Mouse (Mus musculus) kidney, embryonic 14.5 days (tissue): ENCODE data around the gene Cavin1. TPM values are rescaled to one million over a fixed set of nuclear protein-coding genes. Genes with fewer than 3 reads are reported as not detected.

ENCODE experiments used
- ATAC-seq: fragments of 200-750 bp; cut with Nextera tagmentation; 2 replicates; pipeline ENCODE4 v1.8.0; 2017; ENCODE audit warnings: moderate number of reproducible peaks, mild to moderate bottlenecking, moderate TSS enrichment, moderate library complexity; ENCODE audit not compliant: low FRiP score, low TSS enrichment
- H3K27ac ChIP-seq: fragments of 300-500 bp; sonication (generic); 2 replicates; pipeline ENCODE4 v1.5.1; 2014; ENCODE audit warnings: low read depth, mild to moderate bottlenecking, low read length, moderate library complexity, mixed read lengths
- H3K27me3 ChIP-seq: fragments of 300-500 bp; sonication (generic); 2 replicates; pipeline ENCODE4 v1.6.1; 2014; ENCODE audit warnings: mild to moderate bottlenecking, low read length; ENCODE audit not compliant: control insufficient read depth, insufficient read depth
- H3K36me3 ChIP-seq: fragments of 300-500 bp; sonication (generic); 2 replicates; pipeline ENCODE4 v1.6.1; 2014; ENCODE audit warnings: low read length, mixed read lengths; ENCODE audit not compliant: control insufficient read depth, insufficient read depth
- H3K4me1 ChIP-seq: fragments of 300-500 bp; sonication (generic); 2 replicates; pipeline ENCODE4 v1.6.1; 2014; ENCODE audit warnings: low read length, mixed read lengths; ENCODE audit not compliant: control insufficient read depth, insufficient read depth
- H3K4me2 ChIP-seq: fragments of 300-500 bp; sonication (generic); replicated peaks from 2 replicates; pipeline ENCODE4 v1.6.1; 2014; ENCODE audit warnings: low read depth, mild to moderate bottlenecking, low read length
- H3K4me3 ChIP-seq: fragments of 300-500 bp; sonication (generic); 2 replicates; pipeline ENCODE4 v1.5.1; 2014; ENCODE audit warnings: mild to moderate bottlenecking, low read length
- H3K9ac ChIP-seq: fragments of 300-500 bp; sonication (generic); 2 replicates; pipeline ENCODE4 v1.6.1; 2014; ENCODE audit warnings: low read depth, mild to moderate bottlenecking, low read length, moderate library complexity
- H3K9me3 ChIP-seq: fragments of 300-500 bp; sonication (generic); 2 replicates; pipeline ENCODE4 v1.6.1; 2016; ENCODE audit warnings: low read length; ENCODE audit not compliant: control insufficient read depth
- WGBS: fragments of 180-500 bp; shearing (Covaris S2); extraction: QIAGEN DNeasy Blood & Tissue Kit; methylation state at CpG from one replicate; pipeline ENCODE4 v1.1.7; 2014; 5-methylcytosine and 5-hydroxymethylcytosine counted together
- polyA plus RNA-seq: library from polyadenylated mRNA; unstranded; fragments of >200 nt; fragmentation: Nextera tagmentation; extraction: Ambion mirVana; gene quantifications from 2 replicates; pipeline ENCODE4 v1.2.1, GENCODE M21; 2014

Gene Cavin1
- polyA plus RNA-seq, 1 experiment from 2014 or later = 40.7 TPM

DNA sequence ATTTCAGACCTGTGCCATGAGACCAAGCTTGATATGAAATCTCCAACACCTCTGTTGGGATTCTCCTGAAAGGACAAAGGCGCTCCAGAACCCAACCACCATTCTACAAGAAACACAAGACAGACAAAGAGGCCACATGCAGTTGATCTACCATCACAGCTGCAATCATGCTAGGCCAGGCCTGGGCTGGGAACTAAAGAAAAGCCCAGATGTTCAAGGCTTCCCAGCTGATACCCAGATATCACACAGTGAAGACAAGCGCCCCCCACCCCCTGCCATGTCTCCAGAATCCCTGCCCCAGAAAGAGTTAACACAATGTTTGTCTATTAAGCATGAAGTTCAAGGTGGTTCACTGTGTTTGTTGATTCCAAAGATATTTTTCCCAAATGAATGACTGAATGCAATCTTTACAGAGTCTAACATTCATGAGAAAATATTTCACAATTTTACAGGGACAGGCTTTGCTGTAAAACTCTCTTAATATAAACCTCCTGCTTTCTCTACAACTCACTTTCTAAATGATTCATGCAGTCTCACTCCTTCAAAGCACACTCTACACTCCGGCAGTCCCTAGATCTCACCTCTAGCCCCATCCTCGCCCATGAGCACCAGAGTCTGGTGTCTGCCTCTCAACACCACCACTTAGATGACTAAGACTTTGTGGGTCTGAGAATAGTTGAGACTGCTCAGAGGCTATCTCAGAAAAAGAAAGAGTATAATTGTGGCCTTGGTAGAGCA lies 49.6 kb downstream of the Cavin1 start:
- no peak overlapping the region for H3K4me2 ChIP-seq
- H3K27ac ChIP-seq = no peak overlapping the region
- H3K4me1 ChIP-seq = no peaks in the 10 kb centered on the region
- H3K36me3 ChIP-seq = no peaks in the 10 kb centered on the region
- 89% methylated on average over 4 of the region's 4 CpGs for WGBS
- H3K27me3 ChIP-seq = no peaks in the 10 kb centered on the region
- H3K9ac ChIP-seq = no peak overlapping the region
- H3K9me3 ChIP-seq = no peaks in the 10 kb centered on the region
- H3K4me3 ChIP-seq = no peak overlapping the region
- ATAC-seq = no peak

- WGBS = 90% methylated on average over 5 of the region's 5 CpGs
- no peak overlapping the region for H3K9ac ChIP-seq
- H3K27me3 ChIP-seq = no peaks in the 10 kb centered on the region
- no peak for ATAC-seq
- H3K4me3 ChIP-seq = no peak overlapping the region
- no peak overlapping the region for H3K4me2 ChIP-seq
- peaks cover 5% of the 10 kb centered on the region; the same call in 1 of the 2 replicates for H3K9me3 ChIP-seq
- H3K4me1 ChIP-seq = no peaks in the 10 kb centered on the region
- H3K36me3 ChIP-seq = no peaks in the 10 kb centered on the region
- no peak overlapping the region for H3K27ac ChIP-seq
Measured at GRCm38 (mm10) chr11:100918007-100918406, 52.7 kb downstream of the Cavin1 start.

DNA sequence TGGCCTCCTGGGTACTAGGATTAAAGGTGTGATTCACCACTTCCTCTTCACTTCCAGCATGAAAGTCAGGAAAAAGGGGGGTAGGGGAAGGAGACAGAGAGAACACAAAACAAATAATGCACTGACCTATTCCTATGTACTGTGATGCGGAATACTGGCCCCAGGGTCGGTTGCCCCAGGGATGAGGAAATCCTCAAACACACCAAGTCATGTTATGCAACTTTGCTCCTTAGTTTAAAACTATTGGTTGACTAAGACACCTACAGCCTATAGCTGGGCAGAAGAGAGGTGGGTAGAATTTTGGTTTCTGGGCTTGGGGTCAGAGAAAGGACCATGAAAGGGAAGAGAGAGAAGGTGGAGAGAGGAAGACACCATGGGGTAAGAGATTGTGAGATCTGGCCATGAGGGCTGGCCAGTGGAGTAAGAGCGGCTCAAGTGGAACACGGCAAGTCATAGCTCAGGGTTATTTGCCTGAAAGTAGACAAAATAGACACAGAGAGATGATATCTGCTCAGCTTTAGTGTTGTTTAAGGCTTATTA lies 54.2 kb downstream of the Cavin1 start:
- no peak for ATAC-seq
- H3K27ac ChIP-seq = no peak overlapping the region
- WGBS = 89% methylated on average over 4 of the region's 4 CpGs
- no peaks in the 10 kb centered on the region for H3K36me3 ChIP-seq
- H3K4me1 ChIP-seq = no peaks in the 10 kb centered on the region
- H3K4me3 ChIP-seq = no peak overlapping the region
- peaks cover 5% of the 10 kb centered on the region; the same call in 1 of the 2 replicates for H3K9me3 ChIP-seq
- H3K27me3 ChIP-seq = no peaks in the 10 kb centered on the region
- H3K4me2 ChIP-seq = no peak overlapping the region
- H3K9ac ChIP-seq = no peak overlapping the region

DNA sequence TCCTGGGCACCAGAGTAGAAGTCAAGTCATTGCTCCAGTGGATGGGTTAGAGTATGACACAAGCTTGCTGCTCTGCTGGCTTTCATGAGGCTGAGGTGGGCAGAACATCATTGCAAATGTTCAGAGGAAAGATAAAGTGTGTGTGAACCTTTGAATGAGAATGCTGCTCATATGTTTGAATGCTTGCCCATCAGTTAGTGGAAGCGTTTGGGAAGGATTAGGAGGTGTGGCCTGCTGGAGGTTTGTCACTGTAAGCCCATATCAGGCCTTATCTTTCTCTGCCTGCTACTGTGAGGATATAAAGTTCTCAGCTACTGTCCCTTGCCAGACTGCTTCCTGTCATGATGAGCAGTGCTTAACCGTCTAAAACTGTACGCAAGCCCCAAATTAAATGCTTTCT lies 55.6 kb downstream of the Cavin1 start:
- Histone ChIP-seq H3K9ac (no peak overlapping the region), H3K4me2 (no peak overlapping the region), H3K4me1 (no peaks in the 10 kb centered on the region), H3K36me3 (no peaks in the 10 kb centered on the region), H3K4me3 (no peak overlapping the region), H3K9me3 (peaks cover 5% of the 10 kb centered on the region; the same call in 1 of the 2 replicates), H3K27me3 (no peaks in the 10 kb centered on the region), H3K27ac (no peak overlapping the region)
- ATAC-seq = no peak
- 98% methylated on average over 3 of the region's 3 CpGs for WGBS

DNA sequence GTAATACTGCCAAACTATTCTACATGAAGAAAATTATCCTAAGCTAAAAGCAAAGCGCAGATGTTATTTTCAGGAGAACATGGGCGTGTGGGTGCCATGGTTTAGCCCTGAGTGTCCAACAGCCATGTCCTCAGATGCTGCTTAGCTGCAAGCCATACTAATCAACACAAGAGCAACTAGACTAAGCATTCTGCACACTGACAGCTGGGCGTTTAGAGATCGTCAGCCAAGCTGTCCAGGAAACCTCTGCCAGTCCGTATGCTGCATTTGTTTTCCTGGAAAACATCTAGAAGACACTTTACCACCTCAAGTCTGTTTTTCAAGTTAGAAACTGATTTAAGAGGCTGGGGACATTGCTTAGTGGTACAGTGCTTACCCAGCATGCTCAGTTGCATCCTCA lies 56.3 kb downstream of the Cavin1 start:
- no peaks in the 10 kb centered on the region for H3K36me3 ChIP-seq
- 83% methylated on average over 5 of the region's 5 CpGs for WGBS
- H3K4me3 ChIP-seq = no peak overlapping the region
- no peak for ATAC-seq
- no peaks in the 10 kb centered on the region for H3K27me3 ChIP-seq
- H3K27ac ChIP-seq = no peak overlapping the region
- H3K9me3 ChIP-seq = peaks cover 5% of the 10 kb centered on the region; the same call in 1 of the 2 replicates
- H3K4me2 ChIP-seq = no peak overlapping the region
- no peaks in the 10 kb centered on the region for H3K4me1 ChIP-seq
- H3K9ac ChIP-seq = no peak overlapping the region

DNA sequence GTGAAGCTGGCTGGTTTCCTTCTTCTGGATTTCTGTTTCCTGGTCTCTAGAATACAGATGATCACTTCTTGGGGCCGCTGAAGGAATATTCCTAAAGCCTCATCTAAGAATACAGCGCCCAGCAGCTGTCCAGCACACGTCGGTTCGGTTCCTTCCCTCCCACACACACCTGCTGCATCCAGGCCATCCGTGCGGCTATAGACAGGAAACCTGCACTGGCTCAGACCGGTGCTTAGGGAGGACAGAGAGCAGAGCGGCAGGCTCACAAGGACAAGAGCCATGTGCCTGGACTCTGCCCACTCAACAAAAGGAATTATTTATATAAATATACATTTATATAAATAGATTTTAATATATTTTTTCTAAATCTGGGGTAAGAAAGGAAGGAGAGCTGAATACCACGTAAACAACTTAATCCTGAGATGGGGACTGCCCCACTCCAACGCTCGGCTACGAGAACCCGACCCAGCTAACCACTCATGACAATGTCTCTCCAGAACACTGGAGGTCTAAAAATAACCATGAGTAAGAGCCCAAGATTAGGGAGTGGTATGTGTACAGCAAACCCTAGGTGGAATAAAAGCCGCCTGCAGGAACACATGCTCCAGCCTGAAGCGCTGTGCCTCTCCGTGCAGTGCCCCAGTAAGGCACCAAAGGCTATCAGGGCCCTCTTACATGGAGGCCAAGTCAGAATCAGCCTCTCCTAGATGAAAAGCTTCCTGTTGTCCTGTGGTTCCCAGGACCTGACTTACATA lies 58.1 kb downstream of the Cavin1 start:
- Histone ChIP-seq H3K4me3 (no peak overlapping the region), H3K36me3 (peaks cover 6% of the 10 kb centered on the region; the same call in 1 of the 2 replicates), H3K27ac (no peak overlapping the region), H3K4me2 (no peak overlapping the region), H3K9ac (no peak overlapping the region), H3K4me1 (no peaks in the 10 kb centered on the region), H3K27me3 (no peaks in the 10 kb centered on the region), H3K9me3 (peaks cover 5% of the 10 kb centered on the region; the same call in 1 of the 2 replicates)
- no peak for ATAC-seq
- WGBS = 79% methylated on average over 17 of the region's 17 CpGs

GRCm38 (mm10) chr11:100908567-100908966 lies 62.1 kb downstream of the Cavin1 start:
- no peak overlapping the region for H3K4me2 ChIP-seq
- no peak overlapping the region for H3K9ac ChIP-seq
- no peaks in the 10 kb centered on the region for H3K27me3 ChIP-seq
- H3K4me3 ChIP-seq = no peak overlapping the region
- H3K9me3 ChIP-seq = no peaks in the 10 kb centered on the region
- no peaks in the 10 kb centered on the region for H3K4me1 ChIP-seq
- 72% methylated on average over 9 of the region's 9 CpGs for WGBS
- no peak overlapping the region for H3K27ac ChIP-seq
- ATAC-seq = no peak
- H3K36me3 ChIP-seq = peaks cover 16% of the 10 kb centered on the region; the same call in 1 of the 2 replicates

- no peak overlapping the region for H3K4me2 ChIP-seq
- H3K4me3 ChIP-seq = no peak overlapping the region
- H3K27me3 ChIP-seq = no peaks in the 10 kb centered on the region
- no peak for ATAC-seq
- H3K4me1 ChIP-seq = no peaks in the 10 kb centered on the region
- 60% methylated on average over 2 of the region's 2 CpGs for WGBS
- H3K36me3 ChIP-seq = peaks cover 18% of the 10 kb centered on the region
- no peak overlapping the region for H3K27ac ChIP-seq
- no peaks in the 10 kb centered on the region for H3K9me3 ChIP-seq
- H3K9ac ChIP-seq = no peak overlapping the region
Measured at GRCm38 (mm10) chr11:100908112-100908511, 62.6 kb downstream of the Cavin1 start.

- Histone ChIP-seq H3K4me1 (no peaks in the 10 kb centered on the region), H3K4me2 (no peak overlapping the region), H3K9me3 (0 out of 2 replicates have a peak, but pooled peaks cover 2% of the 10 kb centered on the region), H3K36me3 (peaks cover 25% of the 10 kb centered on the region), H3K4me3 (no peak overlapping the region), H3K27ac (no peak overlapping the region), H3K27me3 (no peaks in the 10 kb centered on the region), H3K9ac (no peak overlapping the region)
- ATAC-seq = no peak
- WGBS = 87% methylated on average over 4 of the region's 4 CpGs
Measured at GRCm38 (mm10) chr11:100906885-100907284, 63.8 kb downstream of the Cavin1 start.
